22 mouse cellular contexts compared by ENCODE assay signal in the genomic region with DNA sequence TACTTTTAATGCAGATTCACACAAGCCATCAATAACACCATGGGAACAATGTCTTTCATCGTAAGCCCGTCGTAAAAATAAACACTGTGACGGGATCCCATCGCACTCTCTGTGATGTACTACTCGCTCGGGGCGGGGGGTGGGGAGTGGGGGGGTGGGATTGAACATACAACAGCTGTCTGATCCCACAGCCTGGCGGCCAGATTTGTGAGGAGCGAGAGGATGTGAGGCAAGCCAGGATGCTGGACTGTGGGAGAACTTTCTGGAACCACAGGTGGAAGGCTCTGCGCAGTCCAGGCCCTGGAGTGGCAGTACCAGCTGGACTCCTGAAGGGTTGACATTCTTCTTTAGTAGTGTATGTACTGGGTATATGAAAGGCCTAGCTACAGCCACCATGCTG.
DNase-seq lines count a peak whose midpoint lies in the region; ATAC-seq lines count a peak whose summit lies in the region.
"Had no signal": no experiment of that assay in that cellular context is flagged by ENCODE, and none has a peak within 500 bp of the region (broad histone marks: within the 10 kb centered on the region; RNA-seq: fewer than 3 reads in every experiment).

No protein-coding gene starts in this region.

- no peak overlapping the region for H3K4me2 ChIP-seq in intestine, embryonic 15.5 days (replicated peaks)
- no peak overlapping the region for H3K4me2 ChIP-seq in intestine, embryonic 16.5 days (ENCODE audit: low read depth, low read length)
- H3K4me2 ChIP-seq in lung, embryonic 16.5 days (ENCODE audit: low read depth, low read length), result no peak overlapping the region
- H3K4me2 ChIP-seq in limb, embryonic 13.5 days (replicated peaks), result no peak overlapping the region
- H3K4me2 ChIP-seq: forebrain, embryonic 12.5 days; hindbrain, embryonic 12.5 days had no signal

- no peak overlapping the region for H3K9ac ChIP-seq in intestine, embryonic 15.5 days
- no peak overlapping the region for H3K9ac ChIP-seq in intestine, embryonic 16.5 days (ENCODE audit: low read depth, low read length)
- no peak overlapping the region for H3K9ac ChIP-seq in lung, embryonic 16.5 days (ENCODE audit: low read length)
- no peak overlapping the region for H3K9ac ChIP-seq in limb, embryonic 13.5 days
- H3K9ac ChIP-seq: forebrain, embryonic 12.5 days; hindbrain, embryonic 12.5 days had no signal

- no peaks in the 10 kb centered on the region for H3K27me3 ChIP-seq in intestine, embryonic 15.5 days (replicated peaks)
- H3K27me3 ChIP-seq in intestine, embryonic 16.5 days (replicated peaks; ENCODE audit: control insufficient read depth, insufficient read depth, low read length), result no peaks in the 10 kb centered on the region
- H3K27me3 ChIP-seq in lung, embryonic 16.5 days (ENCODE audit: control insufficient read depth, insufficient read depth, low read depth, low read length), result no peaks in the 10 kb centered on the region
- no peaks in the 10 kb centered on the region for H3K27me3 ChIP-seq in limb, embryonic 13.5 days
- H3K27me3 ChIP-seq: CH12.LX; forebrain, embryonic 12.5 days; hindbrain, embryonic 12.5 days had no signal

- no peak for DNase-seq in lung, postnatal 25 days (ENCODE audit: low spot score)
- peak; percentile 54 for DNase-seq in lung, postnatal 10 days
- no peak for DNase-seq in c-Kit-positive CD71-positive TER-119-positive erythroid progenitor cells, embryonic 14.5 days (ENCODE audit: low spot score)
- DNase-seq in urinary bladder, postnatal 14 days (ENCODE audit: low spot score), result no peak
- DNase-seq: adrenal gland, postnatal 14 days; cerebellum, adult 2 months; cerebellum, postnatal 10 days; gastrocnemius, postnatal 10 days; heart, adult 18-20 months; heart, postnatal 10 days; heart, postnatal 4 days had no signal

- WGBS in intestine, embryonic 15.5 days, result 43% methylated on average over 11 of the region's 11 CpGs
- WGBS in intestine, embryonic 16.5 days, result 51% methylated on average over 11 of the region's 11 CpGs
- WGBS in lung, embryonic 16.5 days, result 38% methylated on average over 11 of the region's 11 CpGs
- WGBS in limb, embryonic 13.5 days, result 72% methylated on average over 11 of the region's 11 CpGs

- H3K4me3 ChIP-seq in intestine, embryonic 15.5 days (replicated peaks), result no peak overlapping the region
- no peak overlapping the region for H3K4me3 ChIP-seq in intestine, embryonic 16.5 days (ENCODE audit: low read length)
- no peak overlapping the region for H3K4me3 ChIP-seq in lung, embryonic 16.5 days (ENCODE audit: low read length)
- no peak overlapping the region for H3K4me3 ChIP-seq in limb, embryonic 13.5 days
- H3K4me3 ChIP-seq: forebrain, embryonic 12.5 days; heart, embryonic 10.5 days; hindbrain, embryonic 12.5 days had no signal

- H3K9me3 ChIP-seq in intestine, embryonic 15.5 days, result no peaks in the 10 kb centered on the region
- H3K9me3 ChIP-seq in intestine, embryonic 16.5 days (ENCODE audit: control insufficient read depth, low read length), result no peaks in the 10 kb centered on the region
- no peaks in the 10 kb centered on the region for H3K9me3 ChIP-seq in lung, embryonic 16.5 days (ENCODE audit: control insufficient read depth, low read length)
- H3K9me3 ChIP-seq in limb, embryonic 13.5 days, result no peaks in the 10 kb centered on the region
- H3K9me3 ChIP-seq: forebrain, embryonic 12.5 days; heart, embryonic 10.5 days; hindbrain, embryonic 12.5 days had no signal

- peaks cover 2% of the 10 kb centered on the region; the same call in 1 of the 2 replicates for H3K4me1 ChIP-seq in intestine, embryonic 15.5 days (replicated peaks)
- H3K4me1 ChIP-seq in intestine, embryonic 16.5 days (ENCODE audit: control insufficient read depth, insufficient read depth, low read length), result no peaks in the 10 kb centered on the region
- H3K4me1 ChIP-seq in lung, embryonic 16.5 days (replicated peaks; ENCODE audit: control insufficient read depth, insufficient read depth, low read length), result 0 out of 2 replicates have a peak, but pooled peaks cover 2% of the 10 kb centered on the region
- H3K4me1 ChIP-seq in limb, embryonic 13.5 days, result no peaks in the 10 kb centered on the region
- H3K4me1 ChIP-seq: forebrain, embryonic 12.5 days; heart, embryonic 10.5 days; hindbrain, embryonic 12.5 days had no signal

- no peak overlapping the region for H3K27ac ChIP-seq in intestine, embryonic 15.5 days
- H3K27ac ChIP-seq in intestine, embryonic 16.5 days (ENCODE audit: low read length), result no peak overlapping the region
- H3K27ac ChIP-seq in lung, embryonic 16.5 days (ENCODE audit: low read length), result no peak overlapping the region
- H3K27ac ChIP-seq in limb, embryonic 13.5 days, result no peak overlapping the region
- H3K27ac ChIP-seq: forebrain, embryonic 12.5 days; heart, embryonic 10.5 days; hindbrain, embryonic 12.5 days had no signal

- H3K36me3 ChIP-seq in intestine, embryonic 15.5 days, result no peaks in the 10 kb centered on the region
- H3K36me3 ChIP-seq in intestine, embryonic 16.5 days (ENCODE audit: control insufficient read depth, insufficient read depth, low read length), result no peaks in the 10 kb centered on the region
- H3K36me3 ChIP-seq in lung, embryonic 16.5 days (ENCODE audit: control insufficient read depth, insufficient read depth, low read length), result no peaks in the 10 kb centered on the region
- H3K36me3 ChIP-seq in limb, embryonic 13.5 days, result no peaks in the 10 kb centered on the region
- H3K36me3 ChIP-seq: forebrain, embryonic 12.5 days; heart, embryonic 10.5 days; hindbrain, embryonic 12.5 days had no signal

- peak; percentile 47 for ATAC-seq in intestine, embryonic 15.5 days
- no peak for ATAC-seq in intestine, embryonic 16.5 days
- ATAC-seq in lung, embryonic 16.5 days (ENCODE audit: low read depth), result peak; percentile 88
- peak; percentile 57 for ATAC-seq in limb, embryonic 13.5 days (ENCODE audit: low FRiP score, low read depth)
- ATAC-seq: activated CD4-positive, CD25-positive, alpha-beta regulatory T cell, adult 4 months; forebrain, embryonic 16.5 days; Patski had no signal
